Mouse (Mus musculus) G1E (cell line): ENCODE data around the gene Lrfn3.

ENCODE experiments used
- CTCF ChIP-seq: IDR thresholded peaks from 2 replicates; pipeline ENCODE4 v1.5.1; 2012; ENCODE audit warnings: low read depth, low read length, inconsistent platforms, mixed read lengths
- GATA1 ChIP-seq: IDR thresholded peaks from 2 replicates; pipeline ENCODE4 v1.6.1; 2012; ENCODE audit warnings: borderline replicate concordance, low read length, inconsistent platforms, mixed read lengths
- GATA2 ChIP-seq: IDR thresholded peaks from 2 replicates; pipeline ENCODE4 v1.6.1; 2012; ENCODE audit warnings: low read depth, low read length, inconsistent platforms, borderline replicate concordance
- POLR2AphosphoS5 ChIP-seq: IDR thresholded peaks from 2 replicates; pipeline ENCODE4 v1.6.1; 2012; ENCODE audit warnings: low read depth, low read length, inconsistent platforms; ENCODE audit not compliant: insufficient replicate concordance
- TAL1 ChIP-seq: conservative IDR thresholded peaks from 2 replicates; pipeline ENCODE4 v1.6.1; 2012; ENCODE audit warnings: low read depth, low read length, inconsistent platforms, mixed read lengths

GRCm38 (mm10) chr7:30321539-30322284 is 40.9 kb downstream of the Lrfn3 start, which contains the start of gene E130208F15Rik:
- TF ChIP-seq CTCF (no peak), POLR2AphosphoS5 (no peak), TAL1 (no peak), GATA2 (no peak), GATA1 (no peak)
